Mouse (Mus musculus) heart, postnatal 0 days (tissue): ENCODE results near the gene Gpr84.

Experiments
- CTCF ChIP-seq: IDR thresholded peaks from 2 replicates; pipeline ENCODE4 v1.5.1; 2016; ENCODE audit warnings: antibody characterized with exemption, control low read depth, low read depth
- EP300 ChIP-seq: IDR thresholded peaks from 2 replicates; pipeline ENCODE4 v1.6.1; 2016; ENCODE audit warnings: antibody characterized with exemption, low read depth

DNA sequence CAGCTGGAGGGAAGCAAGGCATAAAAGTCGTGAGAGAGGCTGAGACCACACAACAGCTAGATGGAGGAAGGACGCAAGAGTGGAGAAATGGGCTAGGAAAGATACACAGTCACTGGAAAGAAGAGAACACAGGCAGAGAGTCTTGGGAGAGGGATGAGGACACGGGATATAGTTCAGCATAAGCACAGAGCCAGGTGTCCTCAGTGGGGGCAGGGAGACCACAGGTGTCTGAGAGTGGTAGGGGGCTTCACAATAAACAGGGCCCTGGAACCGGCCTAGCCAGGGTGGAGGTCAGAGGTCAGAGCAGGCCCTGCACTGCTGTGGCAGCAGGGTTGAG, 28.4 kb upstream of the Gpr84 start:
- TF ChIP-seq EP300, result no peak
- no peak for TF ChIP-seq CTCF
